Mouse (Mus musculus) C2C12 (cell line): ENCODE measurements around the gene Enthd1.

Experiments used
- CEBPB ChIP-seq: IDR thresholded peaks from one replicate; pipeline ENCODE4 v1.6.1; 2011; ENCODE audit warnings: low read depth, mild to moderate bottlenecking, control low read depth, moderate library complexity
- CTCF ChIP-seq: IDR thresholded peaks from one replicate; pipeline ENCODE4 v1.5.1; 2011; ENCODE audit not compliant: control insufficient read depth, insufficient read depth, insufficient read length
- MAX ChIP-seq: IDR thresholded peaks from one replicate; pipeline ENCODE4 v1.6.1; 2011; ENCODE audit warnings: mild to moderate bottlenecking, control low read depth
- MYOD1 ChIP-seq: IDR thresholded peaks from one replicate; pipeline ENCODE4 v1.6.1; 2011; ENCODE audit warnings: low read depth; ENCODE audit not compliant: control insufficient read depth, insufficient read length
- USF1 ChIP-seq: IDR thresholded peaks from one replicate; pipeline ENCODE4 v1.6.1; 2011; ENCODE audit warnings: low read depth, mild to moderate bottlenecking, control low read depth, moderate library complexity

GRCm38 (mm10) chr15:80460011-80460410 is 104.9 kb downstream of the Enthd1 start:
- no peak for TF ChIP-seq CTCF
- TF ChIP-seq MAX, result no peak
- TF ChIP-seq CEBPB, result no peak
- TF ChIP-seq USF1, result no peak
- no peak for TF ChIP-seq MYOD1
